Mouse (Mus musculus): ENCODE results near the gene Trit1. TPM values are rescaled to one million over a fixed set of nuclear protein-coding genes. Genes with fewer than 3 reads are reported as not detected.

Trit1 gene
- polyA plus RNA-seq (2012; rRNA removed), result 5.0 and 6.5 TPM in 2 replicates

DNA sequence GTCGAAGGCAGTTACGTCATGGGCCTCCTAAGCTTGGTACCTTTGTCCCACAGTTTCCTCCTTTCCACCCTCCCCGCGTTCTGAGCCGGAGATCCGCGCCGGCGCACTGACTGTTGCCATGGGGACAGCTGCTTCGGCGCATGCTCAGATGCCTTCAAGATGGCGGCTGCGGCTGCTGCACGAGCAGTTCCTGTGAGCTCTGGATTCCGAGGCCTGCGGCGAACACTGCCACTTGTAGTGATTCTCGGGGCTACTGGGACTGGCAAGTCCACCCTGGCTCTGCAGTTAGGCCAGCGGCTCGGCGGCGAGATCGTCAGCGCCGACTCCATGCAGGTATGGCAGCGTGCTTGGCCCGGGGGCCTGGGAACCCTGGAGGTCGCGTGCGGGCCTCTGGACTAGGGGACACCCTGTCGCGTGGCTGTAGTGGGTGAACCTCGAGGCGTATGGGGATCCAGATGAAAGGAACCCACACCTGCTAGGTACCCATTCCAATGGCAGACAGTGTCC lies at the start of gene Trit1:
Gene Trit1, plus strand, starts transcription at position 147 of the 507 bp plus-strand sequence.
- no peak for TF ChIP-seq CTCF (IDR thresholded peaks at IDR 0.05; ENCODE audit: extremely low read depth, insufficient read depth, insufficient read length, insufficient replicate concordance)
- TF ChIP-seq POLR2A (IDR thresholded peaks at IDR 0.05; ENCODE audit: low read depth, low read length), result peak; percentile 80

DNA sequence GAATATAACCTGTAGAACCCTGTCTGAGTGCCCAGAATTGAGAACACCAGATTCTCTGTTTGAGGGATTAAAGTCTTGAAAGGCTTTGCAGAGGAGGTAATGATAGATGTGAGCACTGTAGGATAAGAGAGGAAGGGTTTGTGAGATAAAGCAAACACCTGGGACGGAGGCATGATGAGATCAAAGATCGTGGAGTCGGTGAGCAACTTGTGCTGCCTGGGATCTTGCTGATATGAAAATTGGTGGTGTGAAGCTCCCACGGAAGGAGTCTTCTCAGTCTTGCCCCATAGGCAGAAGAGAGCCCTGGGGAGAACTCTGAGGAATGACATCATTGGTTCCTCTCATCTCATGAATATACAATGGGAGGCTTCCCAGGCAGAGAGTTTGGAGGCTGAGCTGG lies 48.3 kb upstream of the Trit1 start:
- TF ChIP-seq CTCF (IDR thresholded peaks at IDR 0.05; ENCODE audit: extremely low read depth, insufficient read depth, insufficient read length, insufficient replicate concordance), result no peak
- TF ChIP-seq POLR2A (IDR thresholded peaks at IDR 0.05; ENCODE audit: low read depth, low read length), result no peak
- H3K27me3 ChIP-seq (ENCODE audit: control insufficient read depth, insufficient read depth, low read length), result no peaks in the 10 kb centered on the region
- WGBS, result 73% methylated on average over 4 of the region's 4 CpGs
- H3K4me1 ChIP-seq (ENCODE audit: control insufficient read depth, insufficient read depth, insufficient read length), result no peaks in the 10 kb centered on the region
- no peak for DNase-seq (ENCODE audit: low read depth in 1 of 2, low spot score in 2 of 2)
- H3K36me3 ChIP-seq (ENCODE audit: control insufficient read depth, insufficient read depth, low read length), result no peaks in the 10 kb centered on the region
- H3K4me3 ChIP-seq (ENCODE audit: extremely low read depth, insufficient read depth, insufficient read length), result no peak overlapping the region
- no peak overlapping the region for H3K27ac ChIP-seq (ENCODE audit: insufficient read depth, low read length)

More for the DNA sequence above, at the start of gene Trit1:
- peak; percentile 90 to 96 for DNase-seq (ENCODE audit: low read depth in 1 of 2, low spot score in 2 of 2)
- Histone ChIP-seq H3K36me3 (ENCODE audit: control insufficient read depth, insufficient read depth, low read length) (no peaks in the 10 kb centered on the region), H3K4me1 (ENCODE audit: control insufficient read depth, insufficient read depth, insufficient read length) (peaks cover 17% of the 10 kb centered on the region), H3K4me3 (ENCODE audit: extremely low read depth, insufficient read depth, insufficient read length) (peak within 1 kb of the TSS; percentile 93), H3K27ac (ENCODE audit: insufficient read depth, low read length) (peak within 1 kb of the TSS; percentile 68), H3K27me3 (ENCODE audit: control insufficient read depth, insufficient read depth, low read length) (no peaks in the 10 kb centered on the region)
- under 1% methylated on average over 34 of the region's 34 CpGs for WGBS

DNA sequence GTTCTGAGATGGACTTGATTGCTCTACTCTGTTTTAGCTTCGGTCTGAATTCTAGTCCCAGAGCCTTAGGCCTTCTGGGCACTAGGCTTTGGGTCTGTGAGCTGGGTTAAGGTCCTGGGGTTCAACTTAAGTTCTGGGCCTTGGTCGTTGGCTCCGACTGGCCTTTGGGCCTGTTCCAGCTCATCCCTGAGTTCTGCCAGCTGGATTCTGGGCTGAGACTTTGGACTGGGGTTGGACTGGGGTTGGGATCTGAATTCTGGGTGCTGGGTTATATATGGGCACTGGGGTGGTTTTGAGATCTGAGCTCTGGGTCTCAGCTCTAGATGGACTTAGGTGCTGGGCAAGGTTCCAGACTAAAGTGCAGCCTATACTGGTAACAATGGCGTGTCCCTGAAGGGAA lies 45.2 kb upstream of the Trit1 start:
- 80% methylated on average over 4 of the region's 4 CpGs for WGBS
- TF ChIP-seq CTCF (IDR thresholded peaks at IDR 0.05; ENCODE audit: extremely low read depth, insufficient read depth, insufficient read length, insufficient replicate concordance) (no peak), POLR2A (IDR thresholded peaks at IDR 0.05; ENCODE audit: low read depth, low read length) (no peak)
- Histone ChIP-seq H3K27ac (ENCODE audit: insufficient read depth, low read length) (no peak overlapping the region), H3K4me1 (ENCODE audit: control insufficient read depth, insufficient read depth, insufficient read length) (no peaks in the 10 kb centered on the region), H3K4me3 (ENCODE audit: extremely low read depth, insufficient read depth, insufficient read length) (no peak overlapping the region), H3K27me3 (ENCODE audit: control insufficient read depth, insufficient read depth, low read length) (no peaks in the 10 kb centered on the region), H3K36me3 (ENCODE audit: control insufficient read depth, insufficient read depth, low read length) (no peaks in the 10 kb centered on the region)
- no peak for DNase-seq (ENCODE audit: low read depth in 1 of 2, low spot score in 2 of 2)

DNA sequence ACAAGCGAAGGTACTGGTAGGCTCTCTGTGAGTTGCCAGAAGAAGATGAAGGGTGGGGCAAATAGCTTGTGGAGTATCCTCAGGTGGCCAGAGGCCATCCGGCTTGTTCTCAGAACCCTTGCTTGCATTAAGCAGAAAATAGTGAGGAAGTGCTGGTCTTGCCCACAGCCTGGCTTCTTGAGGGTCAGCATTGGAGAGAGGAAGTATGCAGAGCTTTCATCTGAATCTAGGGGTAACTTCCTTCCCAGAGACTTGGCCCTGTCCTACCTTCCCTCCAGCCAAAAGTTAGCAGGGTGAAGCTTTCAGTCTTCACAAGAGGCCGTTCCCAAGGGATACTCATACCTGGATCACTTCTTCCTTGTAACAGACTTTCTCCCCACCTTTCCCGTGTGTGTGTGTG lies 44.8 kb upstream of the Trit1 start:
- TF ChIP-seq CTCF (IDR thresholded peaks at IDR 0.05; ENCODE audit: extremely low read depth, insufficient read depth, insufficient read length, insufficient replicate concordance) (no peak), POLR2A (IDR thresholded peaks at IDR 0.05; ENCODE audit: low read depth, low read length) (no peak)
- no peak for DNase-seq (ENCODE audit: low read depth in 1 of 2, low spot score in 2 of 2)
- Histone ChIP-seq H3K36me3 (ENCODE audit: control insufficient read depth, insufficient read depth, low read length) (no peaks in the 10 kb centered on the region), H3K27ac (ENCODE audit: insufficient read depth, low read length) (no peak overlapping the region), H3K27me3 (ENCODE audit: control insufficient read depth, insufficient read depth, low read length) (no peaks in the 10 kb centered on the region), H3K4me3 (ENCODE audit: extremely low read depth, insufficient read depth, insufficient read length) (no peak overlapping the region), H3K4me1 (ENCODE audit: control insufficient read depth, insufficient read depth, insufficient read length) (no peaks in the 10 kb centered on the region)
- 58% methylated on average over 4 of the region's 4 CpGs for WGBS

DNA sequence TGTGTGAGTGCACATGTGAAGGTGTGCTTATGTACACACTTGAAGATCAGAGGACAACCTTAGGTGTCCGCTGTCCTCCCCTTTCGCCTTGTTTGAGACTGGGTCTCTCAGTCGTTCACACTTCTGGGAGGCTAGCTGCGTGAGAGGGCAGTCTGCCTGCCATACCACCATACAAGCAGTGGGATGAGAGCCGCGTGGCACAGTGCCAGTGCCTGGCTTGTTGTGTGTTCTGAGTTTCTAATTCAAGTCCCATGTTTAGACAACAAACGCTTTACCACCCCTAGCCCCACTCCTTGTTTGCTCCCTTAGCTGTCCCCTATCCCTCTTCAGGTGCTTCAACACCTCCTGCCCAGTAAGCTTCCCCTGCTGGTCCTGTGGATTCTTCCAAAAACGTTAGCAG lies 44.3 kb upstream of the Trit1 start:
- no peak overlapping the region for H3K27ac ChIP-seq (ENCODE audit: insufficient read depth, low read length)
- TF ChIP-seq POLR2A (IDR thresholded peaks at IDR 0.05; ENCODE audit: low read depth, low read length) (no peak), CTCF (IDR thresholded peaks at IDR 0.05; ENCODE audit: extremely low read depth, insufficient read depth, insufficient read length, insufficient replicate concordance) (no peak)
- no peaks in the 10 kb centered on the region for H3K36me3 ChIP-seq (ENCODE audit: control insufficient read depth, insufficient read depth, low read length)
- no peaks in the 10 kb centered on the region for H3K4me1 ChIP-seq (ENCODE audit: control insufficient read depth, insufficient read depth, insufficient read length)
- DNase-seq (ENCODE audit: low read depth in 1 of 2, low spot score in 2 of 2), result no peak
- no peaks in the 10 kb centered on the region for H3K27me3 ChIP-seq (ENCODE audit: control insufficient read depth, insufficient read depth, low read length)
- WGBS, result 89% methylated on average over 8 of the region's 8 CpGs
- H3K4me3 ChIP-seq (ENCODE audit: extremely low read depth, insufficient read depth, insufficient read length), result no peak overlapping the region

DNA sequence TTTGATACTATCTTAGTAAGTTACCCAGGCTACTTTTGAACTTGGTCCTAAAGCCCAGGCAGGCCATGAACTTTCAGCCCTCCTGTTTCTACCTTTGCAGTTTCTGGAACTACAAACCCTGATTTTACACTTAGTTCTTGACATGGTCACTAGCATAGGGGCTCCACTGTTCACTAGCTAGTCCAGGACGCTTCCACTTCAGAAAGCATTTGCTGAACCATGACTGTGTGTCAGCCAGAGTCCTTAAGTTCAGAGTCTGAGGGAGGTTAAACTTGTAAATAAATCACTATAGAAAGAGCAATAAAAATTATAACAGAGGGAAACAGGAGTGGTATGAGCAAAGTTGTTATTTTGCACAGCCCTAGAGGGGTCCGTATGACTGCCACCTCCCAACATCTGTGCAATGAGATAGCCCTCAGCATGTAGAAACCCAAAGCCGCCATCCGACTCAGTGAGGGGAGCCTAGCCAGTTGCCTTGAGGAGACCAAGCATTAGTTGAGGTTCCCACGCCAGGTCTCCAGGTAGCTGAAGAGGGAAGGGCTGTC lies 41.3 kb upstream of the Trit1 start:
- WGBS, result 86% methylated on average over 5 of the region's 5 CpGs
- H3K36me3 ChIP-seq (ENCODE audit: control insufficient read depth, insufficient read depth, low read length), result no peaks in the 10 kb centered on the region
- no peak overlapping the region for H3K27ac ChIP-seq (ENCODE audit: insufficient read depth, low read length)
- no peaks in the 10 kb centered on the region for H3K4me1 ChIP-seq (ENCODE audit: control insufficient read depth, insufficient read depth, insufficient read length)
- no peak for DNase-seq (ENCODE audit: low read depth in 1 of 2, low spot score in 2 of 2)
- H3K4me3 ChIP-seq (ENCODE audit: extremely low read depth, insufficient read depth, insufficient read length), result no peak overlapping the region
- TF ChIP-seq POLR2A (IDR thresholded peaks at IDR 0.05; ENCODE audit: low read depth, low read length) (no peak), CTCF (IDR thresholded peaks at IDR 0.05; ENCODE audit: extremely low read depth, insufficient read depth, insufficient read length, insufficient replicate concordance) (no peak)
- no peaks in the 10 kb centered on the region for H3K27me3 ChIP-seq (ENCODE audit: control insufficient read depth, insufficient read depth, low read length)

DNA sequence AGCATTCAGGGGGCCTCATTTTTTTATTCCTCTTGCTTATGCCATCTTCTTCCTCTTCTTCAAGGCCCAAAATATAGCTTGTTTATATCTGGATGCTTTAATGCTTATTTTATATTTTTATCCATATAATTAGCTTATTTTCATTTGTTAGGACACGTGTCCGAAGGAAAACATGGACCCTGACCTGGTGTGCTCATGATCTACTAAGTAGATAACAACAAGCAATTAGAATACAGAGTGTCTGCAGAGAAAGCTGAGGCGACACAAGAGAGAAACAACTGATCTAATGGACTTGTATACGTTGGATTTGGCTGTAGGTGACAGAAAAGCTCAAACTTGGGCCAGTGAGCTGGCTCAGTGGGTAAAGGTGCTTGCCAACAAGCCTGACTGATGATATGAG lies 39.5 kb upstream of the Trit1 start:
- H3K4me3 ChIP-seq (ENCODE audit: extremely low read depth, insufficient read depth, insufficient read length), result no peak overlapping the region
- H3K36me3 ChIP-seq (ENCODE audit: control insufficient read depth, insufficient read depth, low read length), result no peaks in the 10 kb centered on the region
- 93% methylated on average over 4 of the region's 4 CpGs for WGBS
- no peaks in the 10 kb centered on the region for H3K27me3 ChIP-seq (ENCODE audit: control insufficient read depth, insufficient read depth, low read length)
- H3K27ac ChIP-seq (ENCODE audit: insufficient read depth, low read length), result no peak overlapping the region
- no peak for DNase-seq (ENCODE audit: low read depth in 1 of 2, low spot score in 2 of 2)
- H3K4me1 ChIP-seq (ENCODE audit: control insufficient read depth, insufficient read depth, insufficient read length), result no peaks in the 10 kb centered on the region
- no peak for TF ChIP-seq POLR2A (IDR thresholded peaks at IDR 0.05; ENCODE audit: low read depth, low read length)
- no peak for TF ChIP-seq CTCF (IDR thresholded peaks at IDR 0.05; ENCODE audit: extremely low read depth, insufficient read depth, insufficient read length, insufficient replicate concordance)
